Mouse (Mus musculus): ENCODE measurements around the gene Slc2a8. TPM values are rescaled to one million over a fixed set of nuclear protein-coding genes. Genes with fewer than 3 reads are reported as not detected.

Slc2a8 gene
- polyA plus RNA-seq, 1 experiment = 13.5 TPM

GRCm38 (mm10) chr2:32954581-32954980, 27.3 kb downstream of the Slc2a8 start:
- H3K79me2 ChIP-seq (ENCODE audit: control insufficient read depth, insufficient read depth) = no peaks in the 10 kb centered on the region
- no peak overlapping the region for H3K4me3 ChIP-seq
- TF ChIP-seq MAX (IDR thresholded peaks at IDR 0.05; ENCODE audit: low read depth) (no peak), CEBPB (IDR thresholded peaks at IDR 0.05; ENCODE audit: insufficient read depth, poor library complexity, severe bottlenecking) (no peak), TCF12 (IDR thresholded peaks at IDR 0.05; ENCODE audit: insufficient read depth, poor library complexity, severe bottlenecking) (no peak), MYOG (IDR thresholded peaks at IDR 0.05; ENCODE audit: control insufficient read depth in 1 of 3, insufficient read depth in 1 of 3, insufficient read length in 2 of 3, low read depth in 2 of 3) (no peak), E2F4 (IDR thresholded peaks at IDR 0.05; ENCODE audit: insufficient read depth) (no peak), USF1 (IDR thresholded peaks at IDR 0.05; ENCODE audit: low read depth) (no peak), POLR2AphosphoS2 (IDR thresholded peaks at IDR 0.05; ENCODE audit: insufficient read length, low read depth) (no peak)
- peaks cover 3% of the 10 kb centered on the region for H3K36me3 ChIP-seq (ENCODE audit: control insufficient read depth, insufficient read depth)
- H3ac ChIP-seq (ENCODE audit: control insufficient read depth, insufficient read length) = no peak overlapping the region
- H3K4me2 ChIP-seq (ENCODE audit: low read depth) = no peak overlapping the region
- no peaks in the 10 kb centered on the region for H3K27me3 ChIP-seq (ENCODE audit: control insufficient read depth, insufficient read depth, insufficient read length)

GRCm38 (mm10) chr2:32947454-32947853, 34.4 kb downstream of the Slc2a8 start:
- H3K4me3 ChIP-seq = no peak overlapping the region
- TF ChIP-seq MYOD1 (IDR thresholded peaks at IDR 0.05; ENCODE audit: control insufficient read depth in 1 of 3, insufficient read length in 2 of 3, low read depth in 2 of 3) (peak in 2 of 3 experiments; percentile 29 to 52), MYOG (IDR thresholded peaks at IDR 0.05; ENCODE audit: control insufficient read depth in 1 of 3, insufficient read depth in 1 of 3, insufficient read length in 2 of 3, low read depth in 2 of 3) (peak in 2 of 3 experiments; percentile 58 to 74), SRF (IDR thresholded peaks at IDR 0.05; ENCODE audit: control insufficient read depth, insufficient read length, low read depth) (no peak), REST (IDR thresholded peaks at IDR 0.05; ENCODE audit: insufficient read depth, insufficient read length) (no peak)
- no peak overlapping the region for H3ac ChIP-seq (ENCODE audit: control insufficient read depth, insufficient read length)
- H3K4me2 ChIP-seq (ENCODE audit: low read depth) = no peak overlapping the region
- no peaks in the 10 kb centered on the region for H3K27me3 ChIP-seq (ENCODE audit: control insufficient read depth, insufficient read depth, insufficient read length)
- H3K36me3 ChIP-seq (ENCODE audit: control insufficient read depth, insufficient read depth) = peaks cover 6% of the 10 kb centered on the region
- no peaks in the 10 kb centered on the region for H3K79me2 ChIP-seq (ENCODE audit: control insufficient read depth, insufficient read depth)

DNA sequence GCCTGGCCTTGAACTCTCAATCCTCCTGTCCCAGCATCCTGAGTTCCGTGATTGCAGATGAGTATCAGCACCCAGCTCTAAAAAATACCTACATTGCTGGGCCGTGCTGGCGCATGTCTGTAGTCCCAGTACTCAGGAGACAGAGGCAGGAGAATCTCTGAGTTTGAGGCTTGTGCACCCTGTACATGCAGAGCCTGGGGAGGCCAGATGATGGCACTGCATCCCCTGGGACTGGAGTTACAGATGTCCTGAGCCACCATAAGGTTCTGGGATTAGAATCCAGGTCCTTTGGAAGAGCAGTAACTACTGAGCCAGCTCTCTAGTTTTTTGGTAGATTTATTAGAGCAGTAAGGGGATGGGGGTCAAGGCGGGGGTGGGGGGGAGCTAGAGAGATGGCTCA, 41.4 kb downstream of the Slc2a8 start:
- Histone ChIP-seq H3K4me3 (no peak overlapping the region), H3K79me2 (ENCODE audit: control insufficient read depth, insufficient read depth) (no peaks in the 10 kb centered on the region), H3K36me3 (ENCODE audit: control insufficient read depth, insufficient read depth) (peaks cover 13% of the 10 kb centered on the region), H3K27me3 (ENCODE audit: control insufficient read depth, insufficient read depth, insufficient read length) (no peaks in the 10 kb centered on the region), H3K4me2 (ENCODE audit: low read depth) (no peak overlapping the region), H3ac (ENCODE audit: control insufficient read depth, insufficient read length) (no peak overlapping the region)
- TF ChIP-seq TCF12 (IDR thresholded peaks at IDR 0.05; ENCODE audit: insufficient read depth, poor library complexity, severe bottlenecking) (no peak), MYOD1 (IDR thresholded peaks at IDR 0.05; ENCODE audit: control insufficient read depth in 1 of 3, insufficient read length in 2 of 3, low read depth in 2 of 3) (no peak), CEBPB (IDR thresholded peaks at IDR 0.05; ENCODE audit: insufficient read depth, poor library complexity, severe bottlenecking) (no peak), POLR2AphosphoS2 (IDR thresholded peaks at IDR 0.05; ENCODE audit: insufficient read length, low read depth) (no peak), REST (IDR thresholded peaks at IDR 0.05; ENCODE audit: insufficient read depth, insufficient read length) (no peak), POLR2A (IDR thresholded peaks at IDR 0.05; ENCODE audit: insufficient read length, low read depth) (no peak), SRF (IDR thresholded peaks at IDR 0.05; ENCODE audit: control insufficient read depth, insufficient read length, low read depth) (no peak), USF1 (IDR thresholded peaks at IDR 0.05; ENCODE audit: low read depth) (no peak), MAX (IDR thresholded peaks at IDR 0.05; ENCODE audit: low read depth) (no peak), TCF3 (IDR thresholded peaks at IDR 0.05; ENCODE audit: insufficient read length, low read depth) (no peak), E2F4 (IDR thresholded peaks at IDR 0.05; ENCODE audit: insufficient read depth) (no peak), MYOG (IDR thresholded peaks at IDR 0.05; ENCODE audit: control insufficient read depth in 1 of 3, insufficient read depth in 1 of 3, insufficient read length in 2 of 3, low read depth in 2 of 3) (no peak)

- peaks cover 14% of the 10 kb centered on the region for H3K36me3 ChIP-seq (ENCODE audit: control insufficient read depth, insufficient read depth)
- H3K27me3 ChIP-seq (ENCODE audit: control insufficient read depth, insufficient read depth, insufficient read length) = no peaks in the 10 kb centered on the region
- no peak overlapping the region for H3K4me3 ChIP-seq
These were observed 42.5 kb downstream of the Slc2a8 start for GRCm38 (mm10) chr2:32939418-32939817.

GRCm38 (mm10) chr2:32938741-32939140, 43.1 kb downstream of the Slc2a8 start:
- no peak overlapping the region for H3ac ChIP-seq (ENCODE audit: control insufficient read depth, insufficient read length)
- TF ChIP-seq CEBPB (IDR thresholded peaks at IDR 0.05; ENCODE audit: insufficient read depth, poor library complexity, severe bottlenecking) (no peak), REST (IDR thresholded peaks at IDR 0.05; ENCODE audit: insufficient read depth, insufficient read length) (no peak), POLR2AphosphoS2 (IDR thresholded peaks at IDR 0.05; ENCODE audit: insufficient read length, low read depth) (no peak), USF1 (IDR thresholded peaks at IDR 0.05; ENCODE audit: low read depth) (no peak)
- no peaks in the 10 kb centered on the region for H3K79me2 ChIP-seq (ENCODE audit: control insufficient read depth, insufficient read depth)
- peaks cover 14% of the 10 kb centered on the region for H3K36me3 ChIP-seq (ENCODE audit: control insufficient read depth, insufficient read depth)
- no peak overlapping the region for H3K4me2 ChIP-seq (ENCODE audit: low read depth)
- no peak overlapping the region for H3K4me3 ChIP-seq
- H3K27me3 ChIP-seq (ENCODE audit: control insufficient read depth, insufficient read depth, insufficient read length) = no peaks in the 10 kb centered on the region

More at GRCm38 (mm10) chr2:32939418-32939817, 42.5 kb downstream of the Slc2a8 start:
- TF ChIP-seq MYOG (IDR thresholded peaks at IDR 0.05; ENCODE audit: control insufficient read depth in 1 of 3, insufficient read depth in 1 of 3, insufficient read length in 2 of 3, low read depth in 2 of 3) (peak in 1 of 3 experiments; percentile 55), MAX (IDR thresholded peaks at IDR 0.05; ENCODE audit: low read depth) (no peak), MYOD1 (IDR thresholded peaks at IDR 0.05; ENCODE audit: control insufficient read depth in 1 of 3, insufficient read length in 2 of 3, low read depth in 2 of 3) (peak in 1 of 3 experiments; percentile 47)
- Histone ChIP-seq H3K4me2 (ENCODE audit: low read depth) (no peak overlapping the region), H3K79me2 (ENCODE audit: control insufficient read depth, insufficient read depth) (no peaks in the 10 kb centered on the region), H3ac (ENCODE audit: control insufficient read depth, insufficient read length) (no peak overlapping the region)
